Comparison of ENCODE assay signal across 25 mouse cellular contexts in the genomic region with DNA sequence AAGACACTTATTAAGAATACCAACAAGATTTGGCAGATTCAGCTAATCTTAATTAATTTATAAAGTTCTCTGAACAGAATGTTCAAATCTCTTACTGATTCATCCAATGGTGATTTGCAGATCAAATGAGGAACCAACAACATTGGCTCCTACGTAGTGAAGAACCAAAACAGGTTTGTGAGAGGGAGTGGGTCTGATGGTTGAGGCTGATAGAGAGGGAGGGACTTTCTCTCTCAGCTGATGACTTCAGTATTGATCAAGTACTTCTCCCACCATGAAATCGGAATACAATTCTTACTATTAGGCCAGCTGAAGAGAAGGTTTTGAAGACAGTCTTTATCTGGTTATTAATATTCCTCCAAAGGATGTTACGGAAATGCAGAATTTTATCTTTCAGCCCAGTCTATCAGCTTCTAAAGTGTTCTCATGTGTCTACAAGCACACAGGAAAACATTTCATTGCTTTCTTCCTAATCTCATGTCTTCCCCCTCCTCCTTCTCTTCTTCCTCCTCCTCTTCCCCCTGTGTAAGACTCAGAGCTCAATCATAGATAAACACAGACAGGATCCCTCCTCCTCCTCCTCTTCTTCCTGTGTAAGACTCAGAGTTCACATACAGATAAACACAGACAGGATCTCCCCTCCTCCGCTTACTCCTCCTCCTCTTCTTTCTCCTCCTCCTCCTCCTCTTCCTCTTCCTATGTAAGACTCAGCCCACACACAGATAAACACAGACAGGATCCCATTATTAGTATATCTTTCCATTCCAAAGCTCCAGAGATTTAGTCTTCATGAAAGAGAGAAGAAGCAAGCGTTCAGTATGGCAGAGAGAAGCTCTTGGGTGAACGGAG. TPM values are rescaled to one million over a fixed set of nuclear protein-coding genes. Genes with fewer than 3 reads are reported as not detected.
DNase-seq lines count a peak whose midpoint lies in the region; ATAC-seq and TF ChIP-seq lines count a peak whose summit lies in the region.
"Had no signal": no experiment of that assay in that cellular context is flagged by ENCODE, and none has a peak within 500 bp of the region (broad histone marks: within the 10 kb centered on the region; RNA-seq: fewer than 3 reads in every experiment).

No protein-coding gene starts in this region.

- ATAC-seq in heart, embryonic 15.5 days (replicated peaks; ENCODE audit: insufficient number of reproducible peaks, insufficient read depth, low FRiP score, low read depth): no peak; the same call in 1 of the 2 replicates
- ATAC-seq: forebrain, embryonic 14.5 days; hindbrain, embryonic 16.5 days had no signal

- TF ChIP-seq CTCF in spleen, adult 2 months (IDR thresholded peaks at IDR 0.05; ENCODE audit: extremely low read depth, insufficient read depth, insufficient read length, insufficient replicate concordance): no peak
- TF ChIP-seq CTCF in MEL (IDR thresholded peaks at IDR 0.05 in 2 of 3, conservative IDR thresholded peaks at IDR 0.05 in 1 of 3; ENCODE audit: control insufficient read depth in 1 of 3, insufficient read depth in 1 of 3, low read depth in 2 of 3, low read length in 3 of 3, poor library complexity in 1 of 3, severe bottlenecking in 1 of 3): no peak
- TF ChIP-seq CTCF in left cerebral cortex, adult 2 months (IDR thresholded peaks at IDR 0.05): no peak

- intact Hi-C loops in heart, postnatal 10 days (cut with DNase I): no loop called here
- intact Hi-C loops in left cerebral cortex, adult 2 months (cut with DNase I): loop anchor here (10.0 kb wide), 1 partner anchor 160 kb away; no protein-coding TSS in a partner anchor
- intact Hi-C loops in left cerebral cortex, postnatal 10 days (cut with DNase I): loop anchor here (5.0 kb wide), 1 partner anchor 123 kb away; no protein-coding TSS in a partner anchor

- TF ChIP-seq POLR2A in spleen, adult 2 months (IDR thresholded peaks at IDR 0.05; ENCODE audit: low read depth, low read length): no peak
- no peak for TF ChIP-seq POLR2A in MEL (IDR thresholded peaks at IDR 0.05; ENCODE audit: control insufficient read depth in 1 of 2, insufficient read depth in 1 of 2, low read depth in 1 of 2, low read length in 2 of 2, poor library complexity in 1 of 2)

- H3K4me1 ChIP-seq in heart, embryonic 15.5 days (replicated peaks): no peaks in the 10 kb centered on the region
- peaks cover 26% of the 10 kb centered on the region for H3K4me1 ChIP-seq in spleen, adult 2 months (ENCODE audit: control insufficient read depth, insufficient read depth, insufficient read length)
- peaks cover 0 to 32% of the 10 kb centered on the region in 2 experiments; a peak in 2 of 4 replicates for H3K4me1 ChIP-seq in MEL (ENCODE audit: control insufficient read depth in 1 of 2, insufficient read depth in 2 of 2, low read length in 2 of 2)
- H3K4me1 ChIP-seq: embryonic facial prominence, embryonic 12.5 days had no signal

- peak overlapping the region; percentile 48 for H3K27ac ChIP-seq in heart, embryonic 15.5 days
- peak overlapping the region; percentile 65 for H3K27ac ChIP-seq in spleen, adult 2 months (ENCODE audit: insufficient read depth, low read length)
- H3K27ac ChIP-seq in MEL (ENCODE audit: control insufficient read depth, low read depth, low read length): peak overlapping the region; percentile 23
- no peak overlapping the region for H3K27ac ChIP-seq in left cerebral cortex, adult 2 months
- H3K27ac ChIP-seq: embryonic facial prominence, embryonic 12.5 days; stomach, postnatal 0 days had no signal

- no peak for DNase-seq in heart, postnatal 10 days
- no peak for DNase-seq in spleen, adult 2 months (ENCODE audit: low read depth in 1 of 2, low spot score in 2 of 2)
- no peak for DNase-seq in spleen, adult 12 weeks (ENCODE audit: low spot score)
- peak; percentile 41 for DNase-seq in MEL (ENCODE audit: low read depth, low spot score)
- peak; percentile 23 for DNase-seq in splenic B cell, adult 2 months (ENCODE audit: low read depth, low spot score)
- DNase-seq in left cerebral cortex, adult 2 months (ENCODE audit: extremely low spot score in 1 of 2, low spot score in 2 of 2): no peak
- DNase-seq in left cerebral cortex, postnatal 10 days (ENCODE audit: extremely low spot score in 1 of 2, low spot score in 2 of 2): no peak
- DNase-seq: adrenal gland, postnatal 10 days; cerebellum, adult 9-11 months; gastrocnemius, postnatal 10 days; kidney, adult 8-10 months; kidney, postnatal 14 days; right cerebral cortex, postnatal 25 days had no signal

- no peaks in the 10 kb centered on the region for H3K9me3 ChIP-seq in heart, embryonic 15.5 days (replicated peaks)
- H3K9me3 ChIP-seq in MEL (replicated peaks; ENCODE audit: insufficient read depth, low read length): no peaks in the 10 kb centered on the region
- H3K9me3 ChIP-seq: embryonic facial prominence, embryonic 12.5 days had no signal

- H3K79me2 ChIP-seq in MEL (ENCODE audit: control insufficient read depth, insufficient read depth, low read length, poor library complexity): no peaks in the 10 kb centered on the region

- peak in 1 of 2 experiments; percentile 57; a peak in 2 of 4 replicates for TF ChIP-seq EP300 in MEL (IDR thresholded peaks at IDR 0.05; ENCODE audit: low read depth in 1 of 2, low read length in 2 of 2)

- H3K36me3 ChIP-seq in heart, embryonic 15.5 days: no peaks in the 10 kb centered on the region
- H3K36me3 ChIP-seq in spleen, adult 2 months (ENCODE audit: control insufficient read depth, insufficient read depth, low read length): no peaks in the 10 kb centered on the region
- H3K36me3 ChIP-seq in MEL (ENCODE audit: control insufficient read depth in 1 of 2, insufficient read depth in 2 of 2, low read length in 2 of 2): peaks cover 0 to 36% of the 10 kb centered on the region in 2 experiments; a peak in 2 of 4 replicates
- H3K36me3 ChIP-seq in splenic B cell, adult 2 months (ENCODE audit: control insufficient read depth, insufficient read depth, low read length, poor library complexity, severe bottlenecking): no peaks in the 10 kb centered on the region
- H3K36me3 ChIP-seq: embryonic facial prominence, embryonic 12.5 days had no signal

- H3K4me2 ChIP-seq in heart, embryonic 15.5 days: no peak overlapping the region
- H3K4me2 ChIP-seq: embryonic facial prominence, embryonic 12.5 days had no signal

- no peak for TF ChIP-seq RAD21 in MEL (IDR thresholded peaks at IDR 0.05; ENCODE audit: low read depth, low read length)

- no peak overlapping the region for H3K9ac ChIP-seq in heart, embryonic 15.5 days
- H3K9ac ChIP-seq in MEL (ENCODE audit: control insufficient read depth, low read depth, low read length, poor library complexity, severe bottlenecking): no peak overlapping the region
- H3K9ac ChIP-seq: embryonic facial prominence, embryonic 12.5 days had no signal

- WGBS in heart, embryonic 15.5 days: 66% methylated on average over 6 of the region's 6 CpGs
- WGBS in spleen, adult 2 months: 68% methylated on average over 6 of the region's 6 CpGs

- no peak overlapping the region for H3K4me3 ChIP-seq in heart, embryonic 15.5 days
- H3K4me3 ChIP-seq in spleen, adult 2 months (ENCODE audit: extremely low read depth, insufficient read depth, insufficient read length): no peak overlapping the region; the same call in 1 of the 2 replicates
- no peak overlapping the region for H3K4me3 ChIP-seq in MEL (ENCODE audit: control insufficient read depth in 1 of 2, insufficient read depth in 1 of 2, low read depth in 2 of 2, low read length in 2 of 2)
- no peak overlapping the region for H3K4me3 ChIP-seq in left cerebral cortex, adult 2 months
- H3K4me3 ChIP-seq: embryonic facial prominence, embryonic 12.5 days; erythroblast, embryonic 14.5 days had no signal

- no peaks in the 10 kb centered on the region for H3K27me3 ChIP-seq in heart, embryonic 15.5 days
- no peaks in the 10 kb centered on the region for H3K27me3 ChIP-seq in spleen, adult 2 months (ENCODE audit: control insufficient read depth, insufficient read depth, low read length)
- H3K27me3 ChIP-seq in MEL (ENCODE audit: control insufficient read depth in 1 of 2, insufficient read depth in 2 of 2, low read length in 2 of 2): no peaks in the 10 kb centered on the region
- no peaks in the 10 kb centered on the region for H3K27me3 ChIP-seq in splenic B cell, adult 2 months (ENCODE audit: control insufficient read depth, insufficient read depth, low read length, poor library complexity, severe bottlenecking)
- H3K27me3 ChIP-seq: embryonic facial prominence, embryonic 12.5 days had no signal

TF ChIP-seq in MEL, 35 proteins besides CTCF, POLR2A, EP300 and RAD21 (continues in another document):
- TF ChIP-seq TBP (IDR thresholded peaks at IDR 0.05; ENCODE audit: low read depth, low read length) (no peak), ZNF384 (IDR thresholded peaks at IDR 0.05; ENCODE audit: low read depth, low read length) (no peak), UBTF (IDR thresholded peaks at IDR 0.05; ENCODE audit: borderline replicate concordance, insufficient read depth, low read depth, low read length) (no peak), MAFK (IDR thresholded peaks at IDR 0.05; ENCODE audit: borderline replicate concordance, low read depth, low read length) (no peak), MAX (IDR thresholded peaks at IDR 0.05; ENCODE audit: low read length) (no peak), NRF1 (IDR thresholded peaks at IDR 0.05; ENCODE audit: insufficient read depth, low read depth, low read length, poor library complexity, severe bottlenecking) (no peak), MAZ (IDR thresholded peaks at IDR 0.05; ENCODE audit: low read depth, low read length) (no peak), KAT2A (conservative IDR thresholded peaks at IDR 0.05; ENCODE audit: low read depth, low read length) (no peak), USF1 (IDR thresholded peaks at IDR 0.05; ENCODE audit: low read depth, low read length) (no peak), USF2 (IDR thresholded peaks at IDR 0.05; ENCODE audit: borderline replicate concordance in 1 of 2, insufficient read depth in 1 of 2, low read depth in 1 of 2, low read length in 2 of 2) (no peak), ZMIZ1 (IDR thresholded peaks at IDR 0.05; ENCODE audit: low read depth, low read length) (no peak), MYC (IDR thresholded peaks at IDR 0.05; ENCODE audit: low read depth, low read length) (no peak), MXI1 (IDR thresholded peaks at IDR 0.05; ENCODE audit: low read depth, low read length) (no peak), ELF1 (IDR thresholded peaks at IDR 0.05; ENCODE audit: low read depth, low read length) (no peak), JUND (IDR thresholded peaks at IDR 0.05; ENCODE audit: low read depth, low read length) (no peak), TCF12 (IDR thresholded peaks at IDR 0.05; ENCODE audit: low read depth, low read length) (0 out of 2 replicates have a peak, but pooled peaks have one; percentile 8)

RNA-seq across cellular contexts. Expression of a gene that starts 21.3 kb away (rescaled TPM):
- 0.34 and 0.44 TPM in 2 replicates for polyA plus RNA-seq in heart, embryonic 15.5 days (2015; fragmentation: Nextera tagmentation; extraction: Ambion mirVana)
- total RNA-seq in heart, postnatal 10 days (2021): not detected
- polyA plus RNA-seq in spleen, adult 2 months (2012; rRNA removed): 0.12 and 0.19 TPM in 2 replicates
- 0.39 and 0.46 TPM in 2 replicates for total RNA-seq in MEL (2012; rRNA removed)
- under 1 TPM in 1 of 2 experiments, not detected in 1; 0.46 TPM for polyA plus RNA-seq in MEL (2012; ENCODE audit: insufficient read depth in 1 of 2, insufficient read length in 2 of 2, low read depth in 1 of 2, low replicate concordance in 2 of 2, missing spikeins in 1 of 2)
- total RNA-seq in left cerebral cortex, adult 2 months (2021): not detected
- not detected for total RNA-seq in left cerebral cortex, postnatal 10 days (2021)
- total RNA-seq: heart, adult 8-10 months; layer of hippocampus, adult 8-10 months; left cerebral cortex, adult 18-20 months; midbrain, postnatal 0 days had no signal
- polyA plus RNA-seq: cortical plate, adult 2 months; embryonic facial prominence, embryonic 12.5 days; erythroblast, embryonic 14.5 days; forebrain, embryonic 14.5 days; limb, embryonic 11.5 days; midbrain, postnatal 0 days had no signal

Comparison
In these comparisons a context has a peak if more than half of its experiments do, and no peak if none do; other contexts are left out.
1. DNase-seq: peak in MEL (single experiment) and splenic B cell, adult 2 months (single experiment); none in heart, postnatal 10 days (0 of 2), spleen, adult 2 months (0 of 2), spleen, adult 12 weeks (single experiment), left cerebral cortex, adult 2 months (0 of 2) and left cerebral cortex, postnatal 10 days (0 of 2).